Mouse (Mus musculus) midbrain, embryonic 15.5 days (tissue): Measurements from ENCODE around the gene Pcsk1n. TPM values are rescaled to one million over a fixed set of nuclear protein-coding genes. Genes with fewer than 3 reads are reported as not detected.
A peak's percentile ranks its signal among the peaks of the same experiment; 100 is the strongest.
"Not testable (repeated sequence)": the region's sequence is repeated elsewhere in the genome, so short reads cannot be mapped to it uniquely, and the experiment has no call there.

ENCODE experiments used
- ATAC-seq: fragments of 200-750 bp; cut with Nextera tagmentation; replicated peaks from 2 replicates; pipeline ENCODE4 v1.8.0; 2017; ENCODE audit warnings: moderate TSS enrichment
- H3K27ac ChIP-seq: fragments of 300-500 bp; sonication (generic); 2 replicates; pipeline ENCODE4 v1.5.1; 2015; ENCODE audit warnings: mild to moderate bottlenecking, inconsistent platforms
- H3K27me3 ChIP-seq: fragments of 300-500 bp; sonication (generic); replicated peaks from 2 replicates; pipeline ENCODE4 v1.6.1; 2015; ENCODE audit warnings: inconsistent platforms
- H3K36me3 ChIP-seq: fragments of 300-500 bp; sonication (generic); replicated peaks from 2 replicates; pipeline ENCODE4 v1.6.1; 2015; ENCODE audit warnings: inconsistent platforms
- H3K4me1 ChIP-seq: fragments of 300-500 bp; sonication (generic); 2 replicates; pipeline ENCODE4 v1.6.1; 2015; ENCODE audit warnings: inconsistent platforms
- H3K4me2 ChIP-seq: fragments of 300-500 bp; sonication (generic); 2 replicates; pipeline ENCODE4 v1.6.1; 2015; ENCODE audit warnings: inconsistent platforms, mild to moderate bottlenecking, moderate library complexity
- H3K4me3 ChIP-seq: fragments of 300-500 bp; sonication (generic); 2 replicates; pipeline ENCODE4 v1.5.1; 2015; ENCODE audit warnings: mild to moderate bottlenecking, inconsistent platforms
- H3K9ac ChIP-seq: fragments of 300-500 bp; sonication (generic); 2 replicates; pipeline ENCODE4 v1.6.1; 2015; ENCODE audit warnings: mild to moderate bottlenecking, inconsistent platforms
- H3K9me3 ChIP-seq: fragments of 300-500 bp; sonication (generic); 2 replicates; pipeline ENCODE4 v1.6.1; 2016; ENCODE audit warnings: inconsistent platforms
- WGBS: fragments of 180-500 bp; shearing (Covaris S2); methylation state at CpG from one replicate; pipeline ENCODE4 v1.1.7; 2015; ENCODE audit warnings: mixed read lengths; 5-methylcytosine and 5-hydroxymethylcytosine counted together
- polyA plus RNA-seq: library from polyadenylated mRNA; unstranded; fragments of >200 nt; fragmentation: Nextera tagmentation; extraction: Ambion mirVana; gene quantifications from 2 replicates; pipeline ENCODE4 v1.2.1, GENCODE M21; 2015

Gene Pcsk1n
- polyA plus RNA-seq, 1 experiment from 2014 or later = 288 TPM

DNA sequence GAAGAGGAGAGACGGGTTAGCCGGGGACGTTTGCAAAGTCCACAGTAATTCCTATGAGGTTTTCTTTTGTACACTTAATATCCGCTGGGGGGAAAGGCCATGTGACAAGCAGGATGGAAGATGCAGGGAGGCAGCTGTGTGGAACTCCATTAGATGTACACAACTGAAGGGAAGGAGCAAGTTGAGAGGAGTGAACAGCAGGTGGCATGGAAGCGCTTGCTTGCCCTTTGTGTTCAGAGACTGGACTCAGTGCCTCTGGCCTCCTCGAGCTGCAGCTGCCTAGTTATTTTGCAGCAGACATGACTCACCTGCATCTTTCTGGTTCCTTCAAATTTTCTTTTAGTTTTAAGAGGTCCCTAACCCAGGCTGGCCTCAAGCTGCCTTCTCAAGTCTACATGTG lies 9.1 kb upstream of the Pcsk1n start:
- H3K9ac ChIP-seq = no peak overlapping the region
- H3K4me3 ChIP-seq = no peak overlapping the region
- peak; percentile 60 for ATAC-seq
- H3K9me3 ChIP-seq = no peaks in the 10 kb centered on the region
- H3K4me2 ChIP-seq = no peak overlapping the region
- no peak overlapping the region for H3K27ac ChIP-seq
- H3K36me3 ChIP-seq = no peaks in the 10 kb centered on the region
- H3K4me1 ChIP-seq = no peaks in the 10 kb centered on the region
- 42% methylated on average over 6 of the region's 6 CpGs for WGBS
- H3K27me3 ChIP-seq = no peaks in the 10 kb centered on the region

DNA sequence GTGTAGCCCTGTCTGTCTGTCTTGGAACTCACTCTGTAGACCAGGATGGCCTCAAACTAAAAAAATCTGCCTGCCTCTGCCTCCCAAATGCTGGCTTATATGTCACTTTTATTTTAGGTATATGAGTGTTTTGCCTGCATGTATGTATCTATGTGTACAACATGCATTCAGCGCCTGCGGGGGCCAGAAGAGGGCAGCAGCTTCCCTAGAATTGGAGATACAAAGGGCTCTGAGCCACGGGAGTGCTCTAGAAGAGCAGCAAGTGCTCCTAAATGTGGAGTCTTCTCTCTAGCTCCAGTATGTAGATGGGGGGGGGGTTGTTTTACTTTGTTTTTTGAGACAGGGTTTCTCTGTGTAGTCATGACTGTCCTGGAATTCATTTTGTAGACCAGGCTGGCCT lies 4.0 kb upstream of the Pcsk1n start:
- not testable (repeated sequence) for H3K27me3 ChIP-seq, H3K4me2 ChIP-seq, H3K9ac ChIP-seq, H3K4me3 ChIP-seq, H3K4me1 ChIP-seq, H3K27ac ChIP-seq, H3K36me3 ChIP-seq, H3K9me3 ChIP-seq, ATAC-seq
- WGBS = 33% methylated on average over 3 of the region's 3 CpGs

DNA sequence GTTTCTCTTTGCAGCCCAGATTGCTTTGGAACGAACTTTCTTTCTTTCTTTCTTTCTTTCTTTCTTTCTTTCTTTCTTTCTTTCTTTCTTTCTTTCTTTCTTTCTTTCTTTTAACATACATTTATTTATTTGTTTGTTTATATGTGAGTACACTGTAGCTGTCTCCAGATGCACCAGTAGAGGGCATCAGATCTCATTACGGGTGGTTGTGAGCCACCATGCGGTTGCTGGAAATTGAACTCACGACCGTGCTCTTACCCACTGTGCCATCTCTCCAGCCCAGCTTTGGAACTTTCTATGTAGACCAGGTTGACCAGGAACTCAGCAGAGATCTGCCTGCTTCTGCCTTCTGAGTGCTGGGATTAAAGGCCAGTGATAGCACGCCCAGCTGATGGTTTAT lies 1.7 kb upstream of the Pcsk1n start:
- not testable (repeated sequence) for H3K4me2 ChIP-seq, ATAC-seq, H3K4me3 ChIP-seq, H3K27me3 ChIP-seq, H3K27ac ChIP-seq, H3K9ac ChIP-seq, H3K36me3 ChIP-seq, H3K9me3 ChIP-seq
- H3K4me1 ChIP-seq = peaks cover 13% of the 10 kb centered on the region
- 75% methylated on average over 6 of the region's 6 CpGs for WGBS

- Histone ChIP-seq H3K9me3 (no peaks in the 10 kb centered on the region), H3K36me3 (0 out of 2 replicates have a peak, but pooled peaks cover 2% of the 10 kb centered on the region), H3K9ac (peak overlapping the region; percentile 65), H3K27me3 (no peaks in the 10 kb centered on the region), H3K4me2 (peak overlapping the region; percentile 68), H3K27ac (peak overlapping the region; percentile 83; the same call in 1 of the 2 replicates), H3K4me1 (peaks cover 14% of the 10 kb centered on the region), H3K4me3 (peak overlapping the region; percentile 53)
- 18% methylated on average over 47 of the region's 48 CpGs for WGBS
- peak; percentile 13; the same call in 1 of the 2 replicates for ATAC-seq
Observed at GRCm38 (mm10) chrX:7922032-7922431, 2.4 kb downstream of the Pcsk1n start.

- no peak overlapping the region for H3K27ac ChIP-seq
- ATAC-seq = no peak
- whole genome bisulfite sequencing = 75% methylated on average over 6 of the region's 6 CpGs
Observed at GRCm38 (mm10) chrX:7926266-7926665, 6.6 kb downstream of the Pcsk1n start.

GRCm38 (mm10) chrX:7927116-7927515 lies 7.5 kb downstream of the Pcsk1n start:
- peaks cover 9% of the 10 kb centered on the region for H3K4me1 ChIP-seq
- peaks cover 6% of the 10 kb centered on the region for H3K27me3 ChIP-seq
- WGBS = 42% methylated on average over 10 of the region's 10 CpGs
- H3K9ac ChIP-seq = no peak overlapping the region
- ATAC-seq = no peak
- peaks cover 6% of the 10 kb centered on the region; the same call in 1 of the 2 replicates for H3K36me3 ChIP-seq
- no peak overlapping the region for H3K27ac ChIP-seq
- H3K9me3 ChIP-seq = no peaks in the 10 kb centered on the region
- H3K4me3 ChIP-seq = no peak overlapping the region
- H3K4me2 ChIP-seq = no peak overlapping the region

More at GRCm38 (mm10) chrX:7926266-7926665, 6.6 kb downstream of the Pcsk1n start:
- peaks cover 6% of the 10 kb centered on the region for H3K27me3 ChIP-seq
- H3K9me3 ChIP-seq = no peaks in the 10 kb centered on the region
- no peak overlapping the region for H3K9ac ChIP-seq
- H3K4me1 ChIP-seq = peaks cover 11% of the 10 kb centered on the region
- H3K4me3 ChIP-seq = no peak overlapping the region
- no peak overlapping the region for H3K4me2 ChIP-seq
- peaks cover 2% of the 10 kb centered on the region; the same call in 1 of the 2 replicates for H3K36me3 ChIP-seq

GRCm38 (mm10) chrX:7928270-7928790 lies 8.7 kb downstream of the Pcsk1n start, which contains the start of gene Eras:
Eras (minus strand) TSS chrX:7928607.
- 24% methylated on average over 19 of the region's 19 CpGs for WGBS
- Histone ChIP-seq H3K4me3 (no peak within 1 kb of the TSS), H3K9ac (no peak within 1 kb of the TSS), H3K27me3 (peaks cover 6% of the 10 kb centered on the region), H3K27ac (no peak within 1 kb of the TSS), H3K36me3 (peaks cover 6% of the 10 kb centered on the region; the same call in 1 of the 2 replicates), H3K9me3 (no peaks in the 10 kb centered on the region), H3K4me1 (no peaks in the 10 kb centered on the region), H3K4me2 (no peak within 1 kb of the TSS)
- ATAC-seq = no peak

GRCm38 (mm10) chrX:7936874-7937273 lies 17.3 kb downstream of the Pcsk1n start:
- H3K36me3 ChIP-seq = no peaks in the 10 kb centered on the region
- 53% methylated on average over 11 of the region's 11 CpGs for WGBS

DNA sequence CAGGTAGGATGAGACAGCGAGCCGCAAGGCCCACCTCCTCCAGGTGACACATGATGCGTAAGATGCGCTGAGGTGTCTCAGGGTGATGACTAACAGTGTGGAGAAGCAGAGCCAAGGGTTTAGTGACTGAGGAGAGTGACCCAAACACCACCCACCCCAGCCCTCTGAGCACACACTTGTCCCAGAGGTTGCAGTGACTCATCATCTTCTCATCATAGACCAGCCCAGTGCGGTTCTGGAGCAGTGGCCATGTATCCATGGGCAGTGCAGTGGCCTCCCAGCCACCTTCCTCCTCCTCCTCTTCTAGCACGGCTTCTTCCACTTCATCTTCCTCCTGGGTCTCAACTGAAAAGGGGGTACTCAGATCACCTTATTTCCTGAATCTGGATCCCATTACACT lies 18.0 kb downstream of the Pcsk1n start:
- H3K36me3 ChIP-seq = no peaks in the 10 kb centered on the region
- WGBS = 95% methylated on average over 6 of the region's 6 CpGs
- ATAC-seq = no peak

More at GRCm38 (mm10) chrX:7936874-7937273, 17.3 kb downstream of the Pcsk1n start:
- Histone ChIP-seq H3K4me3 (no peak overlapping the region), H3K27me3 (no peaks in the 10 kb centered on the region), H3K9ac (no peak overlapping the region), H3K27ac (no peak overlapping the region), H3K4me1 (no peaks in the 10 kb centered on the region), H3K4me2 (no peak overlapping the region), H3K9me3 (no peaks in the 10 kb centered on the region)
- ATAC-seq = no peak

DNA sequence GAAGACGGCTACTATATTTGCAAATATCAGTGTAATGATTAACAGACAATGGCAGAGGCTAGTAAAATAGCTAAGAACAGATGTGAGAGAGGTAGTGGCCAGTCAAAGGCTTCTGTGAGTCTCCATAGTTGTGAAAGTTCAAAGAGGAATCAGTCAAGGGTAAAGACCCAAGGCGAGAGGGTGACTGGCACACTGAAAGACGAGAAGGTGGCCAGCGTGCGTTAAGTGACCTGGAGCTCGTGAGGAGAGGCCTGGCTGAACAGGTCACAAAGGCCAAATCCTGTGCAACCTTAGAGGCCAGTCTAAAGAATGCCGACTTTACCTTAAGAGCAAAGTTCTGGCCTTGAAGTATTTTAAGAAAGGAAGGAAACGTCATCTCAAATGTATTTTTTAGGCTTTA lies 26.0 kb downstream of the Pcsk1n start:
- no peaks in the 10 kb centered on the region for H3K27me3 ChIP-seq
- peaks cover 8% of the 10 kb centered on the region; the same call in 1 of the 2 replicates for H3K4me1 ChIP-seq
- 66% methylated on average over 8 of the region's 8 CpGs for WGBS
- H3K9ac ChIP-seq = no peak overlapping the region
- ATAC-seq = no peak
- H3K27ac ChIP-seq = no peak overlapping the region
- H3K36me3 ChIP-seq = no peaks in the 10 kb centered on the region
- no peak overlapping the region for H3K4me2 ChIP-seq
- no peak overlapping the region for H3K4me3 ChIP-seq
- no peaks in the 10 kb centered on the region for H3K9me3 ChIP-seq

More for the DNA sequence above, 18.0 kb downstream of the Pcsk1n start:
- Histone ChIP-seq H3K27ac (no peak overlapping the region), H3K9me3 (no peaks in the 10 kb centered on the region), H3K4me1 (no peaks in the 10 kb centered on the region), H3K9ac (no peak overlapping the region), H3K4me2 (no peak overlapping the region), H3K27me3 (no peaks in the 10 kb centered on the region), H3K4me3 (no peak overlapping the region)

GRCm38 (mm10) chrX:7947108-7947899 lies 27.7 kb downstream of the Pcsk1n start, which contains the start of gene Hdac6:
Hdac6 (minus strand) TSS chrX:7947889.
- Histone ChIP-seq H3K4me3 (peak within 1 kb of the TSS; percentile 44), H3K36me3 (no peaks in the 10 kb centered on the region), H3K27ac (peak within 1 kb of the TSS; percentile 74), H3K9me3 (no peaks in the 10 kb centered on the region), H3K4me2 (peak within 1 kb of the TSS; percentile 55), H3K9ac (peak within 1 kb of the TSS; percentile 41), H3K27me3 (no peaks in the 10 kb centered on the region), H3K4me1 (peaks cover 8% of the 10 kb centered on the region; the same call in 1 of the 2 replicates)
- 25% methylated on average over 37 of the region's 37 CpGs for WGBS
- peak; percentile 29 for ATAC-seq

- H3K4me2 ChIP-seq = peak overlapping the region; percentile 55
- ATAC-seq = peak; percentile 99; the same call in 1 of the 2 replicates
- peak overlapping the region; percentile 69 for H3K27ac ChIP-seq
- peak overlapping the region; percentile 4; the same call in 1 of the 2 replicates for H3K9ac ChIP-seq
- H3K36me3 ChIP-seq = no peaks in the 10 kb centered on the region
- H3K9me3 ChIP-seq = no peaks in the 10 kb centered on the region
- peaks cover 8% of the 10 kb centered on the region; the same call in 1 of the 2 replicates for H3K4me1 ChIP-seq
- no peaks in the 10 kb centered on the region for H3K27me3 ChIP-seq
- H3K4me3 ChIP-seq = peak overlapping the region; percentile 44
- 18% methylated on average over 38 of the region's 38 CpGs for WGBS
Observed at GRCm38 (mm10) chrX:7947900-7948492, 28.4 kb downstream of the Pcsk1n start.
